In genomic region chr16:6919681-6920080, GRCm38 (mm10) we compare ENCODE assay signal across 23 mouse cellular contexts.
"Had no signal": no experiment of that assay in that cellular context is flagged by ENCODE, and none has a peak within 500 bp of the region (broad histone marks: within the 10 kb centered on the region; RNA-seq: fewer than 3 reads in every experiment).

No protein-coding gene starts in this region.

- H3K36me3 ChIP-seq: limb, embryonic 10.5 days; limb, embryonic 13.5 days; liver, embryonic 12.5 days; liver, embryonic 15.5 days; midbrain, embryonic 10.5 days; neural tube, embryonic 12.5 days; neural tube, embryonic 15.5 days; stomach, embryonic 15.5 days had no signal

- H3K4me3 ChIP-seq: layer of hippocampus, adult 2 months; limb, embryonic 10.5 days; limb, embryonic 13.5 days; liver, embryonic 12.5 days; liver, embryonic 15.5 days; midbrain, embryonic 10.5 days; neural tube, embryonic 12.5 days; neural tube, embryonic 15.5 days; stomach, embryonic 15.5 days had no signal

- H3K4me1 ChIP-seq: liver, embryonic 12.5 days; liver, embryonic 15.5 days; midbrain, embryonic 10.5 days; neural tube, embryonic 12.5 days; stomach, embryonic 15.5 days had no signal

- H3K27ac ChIP-seq: layer of hippocampus, adult 2 months; limb, embryonic 10.5 days; limb, embryonic 13.5 days; liver, embryonic 12.5 days; liver, embryonic 15.5 days; macrophage; midbrain, embryonic 10.5 days; neural tube, embryonic 12.5 days; neural tube, embryonic 15.5 days; stomach, embryonic 15.5 days had no signal

- ATAC-seq: liver, embryonic 12.5 days had no signal

- H3K27me3 ChIP-seq: limb, embryonic 13.5 days; liver, embryonic 12.5 days; liver, embryonic 15.5 days; neural tube, embryonic 12.5 days; neural tube, embryonic 15.5 days; stomach, embryonic 15.5 days had no signal

- H3K4me2 ChIP-seq: limb, embryonic 13.5 days; liver, embryonic 12.5 days; liver, embryonic 15.5 days; neural tube, embryonic 12.5 days; neural tube, embryonic 15.5 days; stomach, embryonic 15.5 days had no signal

- DNase-seq: kidney, adult 18-20 months; kidney, adult 9 months; kidney, postnatal 14 days; layer of hippocampus, adult 9-11 months; liver; lung, adult 18-20 months; lung, postnatal 14 days; midbrain, embryonic 14.5 days; right cerebral cortex, adult 18-20 months; right cerebral cortex, postnatal 14 days; right cerebral cortex, postnatal 4 days; spleen, adult 18-20 months; thymus, postnatal 25 days had no signal

- H3K9ac ChIP-seq: limb, embryonic 13.5 days; liver, embryonic 12.5 days; liver, embryonic 15.5 days; neural tube, embryonic 12.5 days; neural tube, embryonic 15.5 days; stomach, embryonic 15.5 days had no signal

- H3K9me3 ChIP-seq: limb, embryonic 10.5 days; limb, embryonic 13.5 days; liver, embryonic 12.5 days; liver, embryonic 15.5 days; midbrain, embryonic 10.5 days; neural tube, embryonic 12.5 days; neural tube, embryonic 15.5 days; stomach, embryonic 15.5 days had no signal
